Mouse (Mus musculus) heart, embryonic 12.5 days (tissue): ENCODE measurements around the gene Gle1. TPM values are rescaled to one million over a fixed set of nuclear protein-coding genes. Genes with fewer than 3 reads are reported as not detected.

Source experiments
- ATAC-seq: fragments of 200-750 bp; cut with Nextera tagmentation; 2 replicates; pipeline ENCODE4 v1.8.0; 2017; ENCODE audit warnings: moderate TSS enrichment, moderate library complexity; ENCODE audit not compliant: insufficient number of reproducible peaks, low FRiP score
- H3K27ac ChIP-seq: fragments of 300-500 bp; sonication (generic); 2 replicates; pipeline ENCODE4 v1.5.1; 2016; ENCODE audit warnings: mild to moderate bottlenecking, moderate library complexity; ENCODE audit not compliant: poor library complexity, severe bottlenecking
- H3K27me3 ChIP-seq: fragments of 300-500 bp; sonication (generic); replicated peaks from 2 replicates; pipeline ENCODE4 v1.6.1; 2016; ENCODE audit warnings: mild to moderate bottlenecking, moderate library complexity
- H3K36me3 ChIP-seq: fragments of 300-500 bp; sonication (generic); 2 replicates; pipeline ENCODE4 v1.6.1; 2016; ENCODE audit warnings: mild to moderate bottlenecking, moderate library complexity
- H3K4me1 ChIP-seq: fragments of 300-500 bp; sonication (generic); replicated peaks from 2 replicates; pipeline ENCODE4 v1.6.1; 2016; ENCODE audit warnings: mild to moderate bottlenecking
- H3K4me2 ChIP-seq: fragments of 300-500 bp; sonication (generic); 2 replicates; pipeline ENCODE4 v1.6.1; 2016; ENCODE audit warnings: mild to moderate bottlenecking, moderate library complexity
- H3K4me3 ChIP-seq: fragments of 300-500 bp; sonication (generic); 2 replicates; pipeline ENCODE4 v1.5.1; 2016; ENCODE audit warnings: mild to moderate bottlenecking
- H3K9ac ChIP-seq: fragments of 300-500 bp; sonication (generic); 2 replicates; pipeline ENCODE4 v1.6.1; 2016; ENCODE audit warnings: mild to moderate bottlenecking, moderate library complexity
- H3K9me3 ChIP-seq: fragments of 300-500 bp; sonication (generic); replicated peaks from 2 replicates; pipeline ENCODE4 v1.6.1; 2016; ENCODE audit warnings: mild to moderate bottlenecking, moderate library complexity
- WGBS: fragments of 180-500 bp; shearing (Covaris S2); methylation state at CpG from one replicate; pipeline ENCODE4 v1.1.7; 2016; 5-methylcytosine and 5-hydroxymethylcytosine counted together
- polyA plus RNA-seq: library from polyadenylated mRNA; unstranded; fragments of >200 nt; fragmentation: Nextera tagmentation; extraction: Ambion mirVana; gene quantifications from 2 replicates; pipeline ENCODE4 v1.2.1, GENCODE M21; 2016

The Gle1 gene
- polyA plus RNA-seq, 1 experiment from 2014 or later = 42.8 TPM

DNA sequence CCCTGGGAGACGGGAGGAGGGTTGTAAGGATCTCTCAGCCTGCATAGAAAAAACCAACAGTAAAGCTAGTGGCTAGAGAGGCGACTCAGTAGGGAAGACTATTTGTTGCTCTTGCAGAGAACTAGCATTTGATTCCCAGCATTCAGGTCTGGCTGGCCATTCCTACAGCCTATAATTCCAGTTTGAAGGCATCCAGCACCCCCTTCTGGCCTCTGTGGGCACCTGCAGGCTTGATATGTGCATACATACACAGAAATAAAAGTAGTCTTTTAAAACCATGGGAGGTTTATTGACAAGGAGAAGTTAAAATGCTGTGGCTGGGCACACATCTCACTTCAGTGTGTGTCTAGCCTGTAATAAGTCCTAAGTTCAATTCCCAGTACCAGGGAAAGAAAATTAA lies 25.2 kb upstream of the Gle1 start:
- Histone ChIP-seq H3K27ac (no peak overlapping the region), H3K9ac (no peak overlapping the region), H3K36me3 (peaks cover 73% of the 10 kb centered on the region), H3K27me3 (no peaks in the 10 kb centered on the region), H3K4me3 (no peak overlapping the region), H3K4me1 (no peaks in the 10 kb centered on the region), H3K4me2 (no peak overlapping the region), H3K9me3 (0 out of 2 replicates have a peak, but pooled peaks cover 2% of the 10 kb centered on the region)
- WGBS = 92% methylated on average over 2 of the region's 2 CpGs
- no peak for ATAC-seq

DNA sequence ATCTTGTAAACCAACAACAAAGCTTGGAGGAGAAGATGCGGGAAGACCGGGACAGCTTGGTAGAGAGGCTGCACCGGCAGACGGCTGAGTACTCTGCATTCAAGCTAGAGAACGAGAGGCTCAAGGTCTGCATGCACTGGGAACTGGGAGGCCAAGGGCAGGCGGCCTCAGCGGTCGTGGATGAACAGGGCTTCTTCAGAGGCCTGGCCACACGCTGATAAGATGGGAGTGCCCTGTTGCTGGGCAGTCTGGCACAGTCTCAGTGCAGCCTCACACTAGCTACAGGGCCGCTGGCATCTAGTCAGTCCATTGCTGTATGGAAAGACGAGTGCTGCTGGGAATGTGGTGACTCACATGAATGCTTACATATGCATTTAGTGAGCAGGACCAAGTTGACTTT lies 17.6 kb upstream of the Gle1 start:
- Histone ChIP-seq H3K4me3 (no peak overlapping the region), H3K9me3 (no peaks in the 10 kb centered on the region), H3K4me1 (peaks cover 6% of the 10 kb centered on the region), H3K27me3 (no peaks in the 10 kb centered on the region), H3K9ac (no peak overlapping the region), H3K27ac (no peak overlapping the region), H3K4me2 (no peak overlapping the region), H3K36me3 (peaks cover 88% of the 10 kb centered on the region)
- 89% methylated on average over 11 of the region's 11 CpGs for WGBS
- no peak for ATAC-seq

- peaks cover 6% of the 10 kb centered on the region for H3K4me1 ChIP-seq
- H3K9ac ChIP-seq = no peak overlapping the region
- no peak overlapping the region for H3K4me3 ChIP-seq
- H3K27me3 ChIP-seq = no peaks in the 10 kb centered on the region
- H3K27ac ChIP-seq = no peak overlapping the region
- no peaks in the 10 kb centered on the region for H3K9me3 ChIP-seq
- 58% methylated on average over 11 of the region's 11 CpGs for WGBS
- H3K4me2 ChIP-seq = no peak overlapping the region
- ATAC-seq = no peak
- peaks cover 92% of the 10 kb centered on the region for H3K36me3 ChIP-seq
These were observed 13.2 kb upstream of the Gle1 start for GRCm38 (mm10) chr2:29922011-29922410.

DNA sequence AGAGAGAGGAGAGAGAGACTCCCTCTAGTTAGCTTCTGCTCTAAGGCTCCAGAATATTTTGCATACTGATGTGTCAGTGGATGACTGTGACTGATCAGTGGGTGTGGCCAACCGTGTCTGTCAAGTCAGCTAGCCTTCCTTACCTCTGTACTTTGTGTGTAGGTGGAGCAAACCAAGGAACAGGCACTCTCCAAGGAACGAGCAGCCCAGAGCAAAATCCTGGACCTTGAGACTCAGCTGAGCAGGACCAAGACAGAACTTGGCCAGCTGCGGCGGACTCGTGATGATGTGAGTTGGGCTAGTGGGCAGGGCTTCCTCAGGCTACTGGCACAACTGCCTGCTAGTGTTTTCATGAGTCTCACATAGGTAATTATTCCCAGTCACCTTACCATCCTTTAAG lies 8.7 kb upstream of the Gle1 start:
- Histone ChIP-seq H3K27ac (no peak overlapping the region), H3K4me2 (no peak overlapping the region), H3K4me3 (no peak overlapping the region), H3K9me3 (no peaks in the 10 kb centered on the region), H3K4me1 (peaks cover 6% of the 10 kb centered on the region), H3K9ac (no peak overlapping the region), H3K27me3 (no peaks in the 10 kb centered on the region), H3K36me3 (peaks cover 94% of the 10 kb centered on the region)
- WGBS = 82% methylated on average over 5 of the region's 5 CpGs
- no peak for ATAC-seq

- Histone ChIP-seq H3K4me3 (no peak overlapping the region), H3K9me3 (no peaks in the 10 kb centered on the region), H3K27ac (no peak overlapping the region), H3K36me3 (peaks cover 55% of the 10 kb centered on the region), H3K9ac (no peak overlapping the region), H3K4me1 (no peaks in the 10 kb centered on the region), H3K4me2 (no peak overlapping the region), H3K27me3 (no peaks in the 10 kb centered on the region)
- WGBS = 89% methylated on average over 10 of the region's 10 CpGs
- ATAC-seq = no peak
These were observed 4.7 kb upstream of the Gle1 start for GRCm38 (mm10) chr2:29930506-29930905.

DNA sequence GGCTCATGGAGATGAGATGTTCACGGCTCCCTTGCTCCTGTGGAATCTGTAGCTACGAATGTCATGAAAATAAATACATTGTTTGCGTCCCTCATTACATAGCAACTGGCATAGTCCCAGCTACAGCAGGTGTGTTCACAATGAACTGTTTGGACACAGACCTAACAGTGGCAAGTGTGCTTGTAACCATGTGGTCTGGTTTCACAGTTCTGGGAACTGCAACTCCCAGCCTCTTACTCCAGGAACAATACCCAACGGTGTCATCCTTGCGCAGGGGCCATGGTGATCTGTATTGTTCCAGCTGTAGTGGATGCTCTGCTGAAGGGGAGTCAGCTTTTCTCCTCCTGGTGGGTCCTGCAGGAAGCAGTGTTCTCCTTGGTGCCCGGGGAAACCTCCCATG lies 4.0 kb upstream of the Gle1 start:
- H3K4me2 ChIP-seq = no peak overlapping the region
- H3K9me3 ChIP-seq = no peaks in the 10 kb centered on the region
- peaks cover 4% of the 10 kb centered on the region for H3K4me1 ChIP-seq
- H3K4me3 ChIP-seq = no peak overlapping the region
- no peak for ATAC-seq
- no peaks in the 10 kb centered on the region for H3K27me3 ChIP-seq
- WGBS = 85% methylated on average over 6 of the region's 6 CpGs
- H3K27ac ChIP-seq = no peak overlapping the region
- H3K36me3 ChIP-seq = peaks cover 48% of the 10 kb centered on the region
- H3K9ac ChIP-seq = no peak overlapping the region

DNA sequence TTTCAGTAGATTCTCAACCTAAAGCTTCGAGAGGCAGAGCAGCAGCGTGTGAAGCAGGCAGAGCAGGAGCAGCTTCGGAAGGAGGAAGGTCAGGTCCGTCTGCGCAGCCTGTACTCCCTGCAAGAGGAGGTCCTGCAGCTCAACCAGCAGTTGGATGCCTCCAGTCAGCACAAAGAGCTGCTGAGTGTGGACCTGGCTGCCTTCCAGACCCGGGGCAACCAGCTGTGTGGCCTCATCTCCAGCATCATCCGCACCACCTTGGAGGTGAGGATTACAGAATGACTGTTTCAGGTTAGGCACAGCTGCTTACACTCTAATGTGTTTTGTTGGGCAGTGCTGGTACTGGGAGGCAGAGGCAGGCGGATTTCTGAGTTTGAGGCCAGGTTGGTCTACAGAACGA lies 4.8 kb downstream of the Gle1 start:
- H3K27me3 ChIP-seq = no peaks in the 10 kb centered on the region
- H3K9me3 ChIP-seq = no peaks in the 10 kb centered on the region
- no peak overlapping the region for H3K27ac ChIP-seq
- no peak for ATAC-seq
- 92% methylated on average over 9 of the region's 9 CpGs for WGBS
- peaks cover 16% of the 10 kb centered on the region for H3K4me1 ChIP-seq
- H3K4me3 ChIP-seq = no peak overlapping the region
- H3K9ac ChIP-seq = no peak overlapping the region
- no peak overlapping the region for H3K4me2 ChIP-seq
- H3K36me3 ChIP-seq = peaks cover 77% of the 10 kb centered on the region

DNA sequence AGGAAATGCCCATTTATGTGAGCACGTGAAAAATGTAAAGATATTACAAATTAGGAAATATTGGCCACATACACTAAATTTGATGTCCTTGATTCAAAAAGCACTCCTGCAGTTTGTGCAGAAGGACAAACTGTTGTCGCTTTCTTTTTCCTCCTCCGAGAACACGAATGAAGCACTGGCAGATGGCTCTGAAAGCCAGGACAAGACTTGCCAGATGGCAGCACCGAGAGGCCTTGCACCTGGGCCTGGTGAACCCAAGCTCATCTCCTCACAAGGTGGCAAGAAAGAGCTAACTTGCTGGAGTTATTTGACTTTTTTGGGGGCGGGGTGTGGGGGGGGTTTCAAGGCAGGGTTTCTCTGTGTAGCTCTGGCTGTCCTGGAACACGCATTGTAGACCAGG lies 5.6 kb downstream of the Gle1 start:
- H3K4me2 ChIP-seq = no peak overlapping the region
- no peak for ATAC-seq
- no peaks in the 10 kb centered on the region for H3K27me3 ChIP-seq
- H3K4me1 ChIP-seq = peaks cover 20% of the 10 kb centered on the region
- no peak overlapping the region for H3K4me3 ChIP-seq
- 91% methylated on average over 7 of the region's 7 CpGs for WGBS
- peaks cover 84% of the 10 kb centered on the region for H3K36me3 ChIP-seq
- H3K9ac ChIP-seq = no peak overlapping the region
- H3K27ac ChIP-seq = no peak overlapping the region
- no peaks in the 10 kb centered on the region for H3K9me3 ChIP-seq

DNA sequence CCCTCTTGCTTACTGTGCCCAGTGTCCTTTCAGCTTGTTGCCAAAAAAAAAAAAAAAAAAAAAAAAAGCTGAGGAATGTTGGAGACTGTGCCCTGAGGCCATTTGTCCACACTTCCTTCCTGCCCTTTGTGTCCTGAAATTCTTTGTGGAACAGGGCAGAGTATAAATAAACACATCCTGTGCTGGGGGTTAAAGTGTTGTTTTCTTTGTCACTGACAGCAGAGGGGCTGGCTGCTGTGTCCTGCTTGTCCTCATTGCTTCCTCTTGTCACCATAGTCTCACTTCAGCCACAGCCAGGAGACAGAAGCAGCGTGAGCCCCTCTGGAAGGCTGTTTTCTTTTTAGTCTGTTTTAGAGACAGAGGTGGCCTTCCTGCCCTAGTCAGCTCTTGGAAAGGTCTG lies 9.5 kb downstream of the Gle1 start:
- peak overlapping the region; percentile 90 for H3K27ac ChIP-seq
- H3K36me3 ChIP-seq = peaks cover 93% of the 10 kb centered on the region
- H3K9me3 ChIP-seq = no peaks in the 10 kb centered on the region
- 20% methylated on average over 1 of the region's 1 CpGs for WGBS
- ATAC-seq = peak; percentile 78
- no peak overlapping the region for H3K9ac ChIP-seq
- peaks cover 15% of the 10 kb centered on the region; the same call in 1 of the 2 replicates for H3K4me1 ChIP-seq
- H3K4me3 ChIP-seq = no peak overlapping the region
- peak overlapping the region; percentile 22; the same call in 1 of the 2 replicates for H3K4me2 ChIP-seq
- H3K27me3 ChIP-seq = no peaks in the 10 kb centered on the region

DNA sequence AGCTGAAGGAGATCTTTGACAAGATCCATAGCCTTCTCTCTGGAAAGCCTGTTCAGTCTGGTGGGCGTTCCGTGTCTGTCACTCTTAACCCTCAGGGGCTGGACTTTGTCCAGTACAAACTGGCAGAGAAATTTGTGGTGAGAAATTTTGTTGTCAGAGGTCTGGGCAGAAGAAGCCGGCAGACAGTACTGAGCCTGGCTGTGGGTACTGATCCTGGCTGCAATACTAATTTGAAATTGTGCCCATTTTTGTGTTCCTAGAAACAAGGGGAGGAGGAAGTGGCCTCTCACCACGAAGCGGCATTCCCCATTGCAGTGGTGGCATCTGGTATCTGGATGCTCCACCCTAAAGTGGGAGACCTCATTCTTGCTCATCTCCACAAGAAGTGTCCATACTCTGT lies 13.7 kb downstream of the Gle1 start:
- Histone ChIP-seq H3K27ac (no peak overlapping the region), H3K36me3 (peaks cover 84% of the 10 kb centered on the region), H3K9me3 (no peaks in the 10 kb centered on the region), H3K9ac (no peak overlapping the region), H3K4me2 (no peak overlapping the region), H3K27me3 (no peaks in the 10 kb centered on the region), H3K4me1 (peaks cover 11% of the 10 kb centered on the region; the same call in 1 of the 2 replicates), H3K4me3 (no peak overlapping the region)
- no peak for ATAC-seq
- WGBS = 92% methylated on average over 5 of the region's 5 CpGs

DNA sequence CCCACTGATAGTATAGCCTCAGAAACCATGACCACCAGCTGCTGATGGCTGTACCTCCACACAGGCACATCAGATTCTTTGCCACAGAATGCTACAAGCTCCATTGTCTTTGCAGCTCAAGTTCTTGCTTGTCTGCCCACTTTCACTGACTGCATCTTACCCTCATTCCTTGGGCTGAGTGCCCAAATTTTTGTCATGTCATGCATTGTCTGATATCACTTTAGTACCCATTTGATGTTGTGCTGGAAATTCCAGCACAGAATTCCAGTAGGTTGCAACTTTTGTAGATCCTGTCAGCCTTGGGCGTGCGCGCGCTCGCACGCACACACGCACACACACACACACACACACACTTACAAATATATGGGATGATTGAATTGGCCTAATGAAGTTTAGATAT lies 26.0 kb downstream of the Gle1 start:
- H3K27ac ChIP-seq = no peak overlapping the region
- peaks cover 13% of the 10 kb centered on the region for H3K4me1 ChIP-seq
- H3K9me3 ChIP-seq = no peaks in the 10 kb centered on the region
- H3K27me3 ChIP-seq = no peaks in the 10 kb centered on the region
- WGBS = 96% methylated on average over 7 of the region's 7 CpGs
- H3K36me3 ChIP-seq = peaks cover 37% of the 10 kb centered on the region
- no peak overlapping the region for H3K9ac ChIP-seq
- ATAC-seq = no peak
- no peak overlapping the region for H3K4me2 ChIP-seq
- no peak overlapping the region for H3K4me3 ChIP-seq
